28 mouse cellular contexts compared by ENCODE assay signal in genomic region chr9:55421786-55422185, GRCm38 (mm10).
"Had no signal": no experiment of that assay in that cellular context is flagged by ENCODE, and none has a peak within 500 bp of the region (broad histone marks: within the 10 kb centered on the region; RNA-seq: fewer than 3 reads in every experiment).

No protein-coding gene starts in this region.

- H3K9me3 ChIP-seq: heart, embryonic 13.5 days; heart, embryonic 15.5 days; hindbrain, embryonic 13.5 days; hindbrain, embryonic 15.5 days; intestine, embryonic 15.5 days; kidney, embryonic 15.5 days; limb, embryonic 15.5 days had no signal

- H3K27me3 ChIP-seq: hindbrain, embryonic 13.5 days; hindbrain, embryonic 15.5 days; intestine, embryonic 15.5 days; kidney, embryonic 15.5 days; limb, embryonic 15.5 days had no signal

- ATAC-seq: inflammation-experienced regulatory T-cells, adult 6 months; intestine, embryonic 15.5 days; intestine, postnatal 0 days had no signal

- H3K4me1 ChIP-seq: heart, embryonic 13.5 days; heart, embryonic 15.5 days; hindbrain, embryonic 15.5 days; intestine, embryonic 15.5 days; kidney, embryonic 15.5 days had no signal

- DNase-seq: gastrocnemius, postnatal 14 days; gastrocnemius, postnatal 36 days; heart, adult 11 months; heart, adult 2 months; heart, postnatal 14 days; heart, postnatal 36 days; kidney, adult 18-20 months; kidney, adult 8-10 months; kidney, postnatal 14 days; kidney, postnatal 36 days; layer of hippocampus, adult 9-11 months; layer of hippocampus, postnatal 36 days; left cerebral cortex, postnatal 4 days; lung, adult 18-20 months had no signal

- H3K4me3 ChIP-seq: heart, adult 2 months; heart, embryonic 13.5 days; heart, embryonic 15.5 days; hindbrain, embryonic 13.5 days; hindbrain, embryonic 15.5 days; intestine, embryonic 15.5 days; kidney, embryonic 15.5 days; limb, embryonic 13.5 days; limb, embryonic 15.5 days had no signal

- H3K9ac ChIP-seq: heart, embryonic 13.5 days; heart, embryonic 15.5 days; hindbrain, embryonic 13.5 days; hindbrain, embryonic 15.5 days; intestine, embryonic 15.5 days; kidney, embryonic 15.5 days; limb, embryonic 13.5 days; limb, embryonic 15.5 days; liver, embryonic 14.5 days had no signal

- H3K27ac ChIP-seq: heart, adult 2 months; heart, embryonic 13.5 days; heart, embryonic 15.5 days; hindbrain, embryonic 13.5 days; hindbrain, embryonic 15.5 days; intestine, embryonic 15.5 days; kidney, embryonic 15.5 days; kidney, postnatal 0 days; limb, embryonic 13.5 days; limb, embryonic 15.5 days; liver, embryonic 14.5 days had no signal

- H3K4me2 ChIP-seq: heart, embryonic 11.5 days; heart, embryonic 13.5 days; heart, embryonic 15.5 days; hindbrain, embryonic 13.5 days; hindbrain, embryonic 15.5 days; intestine, embryonic 15.5 days; kidney, embryonic 15.5 days; limb, embryonic 13.5 days; limb, embryonic 15.5 days; liver, embryonic 11.5 days had no signal

- H3K36me3 ChIP-seq: heart, embryonic 13.5 days; heart, embryonic 15.5 days; intestine, embryonic 15.5 days; kidney, embryonic 15.5 days; limb, embryonic 13.5 days; limb, embryonic 15.5 days had no signal
